Mouse (Mus musculus): ENCODE measurements around the gene Tshz2. TPM values are rescaled to one million over a fixed set of nuclear protein-coding genes. Genes with fewer than 3 reads are reported as not detected.

The Tshz2 gene
- polyA plus RNA-seq, 2 experiments: 0.43 to 1.5 TPM

DNA sequence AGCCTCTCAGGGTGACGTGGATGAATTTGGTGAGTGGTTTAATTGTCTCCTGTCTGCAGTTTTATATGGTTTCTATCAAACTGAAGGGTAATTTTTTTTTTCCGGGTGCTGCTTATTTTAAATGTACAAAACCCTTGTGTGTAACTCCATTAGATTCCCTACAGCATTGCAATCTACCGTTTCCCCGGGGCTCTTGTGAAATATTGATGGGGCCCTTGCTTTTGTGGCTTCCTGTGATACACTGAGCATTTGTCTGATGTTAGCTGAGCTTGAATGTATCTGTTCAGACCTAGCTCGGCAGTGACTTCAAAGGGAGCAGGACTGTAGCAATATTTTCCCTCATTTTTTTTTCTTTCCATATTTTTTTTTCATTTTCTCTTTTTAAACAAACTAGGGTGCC lies 228.1 kb downstream of the Tshz2 start:
- Histone ChIP-seq H3K9me3 (ENCODE audit: control insufficient read depth, low read length) (peaks cover 4% of the 10 kb centered on the region; the same call in 1 of the 2 replicates), H3K4me3 (ENCODE audit: insufficient read depth in 1 of 2, low read depth in 2 of 2, low read length in 2 of 2) (no peak overlapping the region), H3K4me2 (ENCODE audit: low read depth) (no peak overlapping the region), H3K27me3 (ENCODE audit: control insufficient read depth, insufficient read depth, low read length) (no peaks in the 10 kb centered on the region), H3K4me1 (replicated peaks; ENCODE audit: control insufficient read depth in 2 of 2, insufficient read depth in 2 of 2, low read length in 1 of 2) (no peaks in the 10 kb centered on the region), H3K9ac (replicated peaks) (no peak overlapping the region), H3K36me3 (replicated peaks; ENCODE audit: control insufficient read depth, insufficient read depth, low read depth) (no peaks in the 10 kb centered on the region), H3K27ac (no peak overlapping the region)
- DNase-seq (ENCODE audit: low read depth in 3 of 3, low spot score in 3 of 3) (no peak), ATAC-seq (ENCODE audit: insufficient read depth) (no peak)
- no peak for TF ChIP-seq EP300 (IDR thresholded peaks at IDR 0.05; ENCODE audit: low read depth)
- no peak for TF ChIP-seq CTCF (IDR thresholded peaks at IDR 0.05; ENCODE audit: low read depth)
- WGBS (ENCODE audit: insufficient replicate concordance): 49% methylated on average over 5 of the region's 5 CpGs

DNA sequence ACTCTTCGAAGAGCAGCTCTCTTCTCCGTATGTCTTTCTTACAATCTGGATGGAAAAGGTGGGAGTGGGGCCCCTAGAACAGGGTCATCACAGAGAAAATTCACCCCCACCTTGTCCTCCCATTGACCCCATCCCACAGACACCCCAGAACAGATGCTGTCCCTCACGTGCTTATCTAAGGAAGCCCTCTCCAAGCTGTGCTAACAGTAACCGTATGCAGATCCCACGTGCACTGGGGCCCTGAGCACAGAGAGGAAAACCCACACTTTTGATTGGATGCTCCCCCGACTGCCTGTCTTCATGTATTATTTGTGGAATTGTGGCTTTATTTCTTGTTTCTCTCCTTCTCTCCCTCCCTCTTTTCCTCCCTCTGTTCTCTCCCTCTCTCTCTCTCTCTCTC lies 229.9 kb downstream of the Tshz2 start:
- ATAC-seq (ENCODE audit: insufficient read depth) (no peak), DNase-seq (ENCODE audit: low read depth in 3 of 3, low spot score in 3 of 3) (no peak)
- H3K4me3 ChIP-seq (ENCODE audit: insufficient read depth in 1 of 2, low read depth in 2 of 2, low read length in 2 of 2): no peak overlapping the region
- H3K9me3 ChIP-seq (ENCODE audit: control insufficient read depth, low read length): no peaks in the 10 kb centered on the region
- WGBS (ENCODE audit: insufficient replicate concordance): 42% methylated on average over 6 of the region's 6 CpGs
- no peak overlapping the region for H3K27ac ChIP-seq
- no peak overlapping the region for H3K9ac ChIP-seq (replicated peaks)
- TF ChIP-seq CTCF (IDR thresholded peaks at IDR 0.05; ENCODE audit: low read depth) (no peak), EP300 (IDR thresholded peaks at IDR 0.05; ENCODE audit: low read depth) (no peak)
- no peaks in the 10 kb centered on the region for H3K36me3 ChIP-seq (replicated peaks; ENCODE audit: control insufficient read depth, insufficient read depth, low read depth)
- no peaks in the 10 kb centered on the region for H3K4me1 ChIP-seq (replicated peaks; ENCODE audit: control insufficient read depth in 2 of 2, insufficient read depth in 2 of 2, low read length in 1 of 2)
- H3K4me2 ChIP-seq (ENCODE audit: low read depth): no peak overlapping the region
- no peaks in the 10 kb centered on the region for H3K27me3 ChIP-seq (ENCODE audit: control insufficient read depth, insufficient read depth, low read length)

DNA sequence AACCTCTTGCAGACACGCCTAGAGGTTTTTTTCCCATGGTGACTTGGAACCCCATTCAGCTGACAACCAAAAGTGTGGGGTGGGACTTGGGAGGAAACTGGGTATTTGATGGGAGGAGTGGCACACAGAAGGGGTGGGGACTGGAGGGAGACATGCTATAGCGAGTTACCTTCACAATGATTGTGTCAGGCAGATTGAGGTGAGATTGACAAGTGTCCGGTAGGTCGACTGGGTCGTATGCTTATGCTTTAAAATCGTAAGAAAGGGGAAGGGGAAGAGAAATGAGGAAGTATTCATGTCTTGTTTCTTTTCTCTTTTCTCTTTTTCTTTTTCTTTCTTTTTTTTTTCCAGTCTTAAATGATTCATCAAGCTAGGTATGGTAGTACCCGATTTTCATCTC lies 236.7 kb downstream of the Tshz2 start:
- Histone ChIP-seq H3K9me3 (ENCODE audit: control insufficient read depth, low read length) (no peaks in the 10 kb centered on the region), H3K27me3 (ENCODE audit: control insufficient read depth, insufficient read depth, low read length) (no peaks in the 10 kb centered on the region), H3K9ac (replicated peaks) (no peak overlapping the region), H3K4me1 (replicated peaks; ENCODE audit: control insufficient read depth in 2 of 2, insufficient read depth in 2 of 2, low read length in 1 of 2) (no peaks in the 10 kb centered on the region), H3K4me3 (ENCODE audit: insufficient read depth in 1 of 2, low read depth in 2 of 2, low read length in 2 of 2) (no peak overlapping the region), H3K36me3 (replicated peaks; ENCODE audit: control insufficient read depth, insufficient read depth, low read depth) (no peaks in the 10 kb centered on the region), H3K4me2 (ENCODE audit: low read depth) (no peak overlapping the region), H3K27ac (no peak overlapping the region)
- WGBS (ENCODE audit: insufficient replicate concordance): 24% methylated on average over 7 of the region's 7 CpGs
- TF ChIP-seq CTCF (IDR thresholded peaks at IDR 0.05; ENCODE audit: low read depth) (no peak), EP300 (IDR thresholded peaks at IDR 0.05; ENCODE audit: low read depth) (no peak)
- DNase-seq (ENCODE audit: low read depth in 3 of 3, low spot score in 3 of 3): no peak
- ATAC-seq (ENCODE audit: insufficient read depth): no peak

GRCm38 (mm10) chr2:169870503-169870902 lies 237.7 kb downstream of the Tshz2 start:
- ATAC-seq (ENCODE audit: insufficient read depth): no peak
- TF ChIP-seq EP300 (IDR thresholded peaks at IDR 0.05; ENCODE audit: low read depth): no peak
- no peak for TF ChIP-seq CTCF (IDR thresholded peaks at IDR 0.05; ENCODE audit: low read depth)
- no peak overlapping the region for H3K27ac ChIP-seq

DNA sequence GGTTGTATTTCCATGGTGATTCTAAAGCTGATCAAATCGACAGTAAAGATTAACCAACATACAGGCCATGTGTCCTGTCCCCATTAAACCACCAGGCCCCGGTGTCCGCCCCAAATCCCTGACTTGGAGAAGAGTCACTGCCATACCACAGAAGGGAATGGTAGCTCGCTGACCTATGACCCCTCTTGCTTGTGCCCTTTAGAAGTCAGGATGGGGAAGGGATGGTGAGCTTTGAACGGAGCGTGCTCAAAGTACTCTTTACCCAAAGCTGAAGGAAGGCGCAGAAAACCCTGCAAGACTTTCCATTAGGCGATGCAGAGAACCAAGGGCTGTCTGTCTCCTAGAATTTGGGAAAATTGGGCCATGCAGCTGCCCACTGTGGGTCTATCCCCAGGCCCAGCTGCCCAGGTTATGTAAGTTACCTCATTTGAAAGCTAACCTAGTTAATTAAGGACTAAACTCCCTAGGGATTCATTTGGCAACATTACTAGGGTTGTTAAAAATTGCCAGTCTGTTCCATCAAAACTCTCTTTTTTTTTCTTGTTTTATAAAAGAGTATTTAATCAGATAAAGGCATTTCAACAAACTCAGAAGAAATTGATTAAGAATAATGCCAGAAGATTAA lies 238.7 kb downstream of the Tshz2 start:
- ATAC-seq (ENCODE audit: insufficient read depth) (no peak), DNase-seq (ENCODE audit: low read depth in 3 of 3, low spot score in 3 of 3) (no peak)
- Histone ChIP-seq H3K4me2 (ENCODE audit: low read depth) (no peak overlapping the region), H3K27me3 (ENCODE audit: control insufficient read depth, insufficient read depth, low read length) (no peaks in the 10 kb centered on the region), H3K36me3 (replicated peaks; ENCODE audit: control insufficient read depth, insufficient read depth, low read depth) (no peaks in the 10 kb centered on the region), H3K27ac (no peak overlapping the region), H3K9ac (replicated peaks) (no peak overlapping the region), H3K9me3 (ENCODE audit: control insufficient read depth, low read length) (no peaks in the 10 kb centered on the region), H3K4me3 (ENCODE audit: insufficient read depth in 1 of 2, low read depth in 2 of 2, low read length in 2 of 2) (no peak overlapping the region), H3K4me1 (replicated peaks; ENCODE audit: control insufficient read depth in 2 of 2, insufficient read depth in 2 of 2, low read length in 1 of 2) (no peaks in the 10 kb centered on the region)
- 72% methylated on average over 8 of the region's 8 CpGs for WGBS (ENCODE audit: insufficient replicate concordance)
- TF ChIP-seq EP300 (IDR thresholded peaks at IDR 0.05; ENCODE audit: low read depth) (no peak), CTCF (IDR thresholded peaks at IDR 0.05; ENCODE audit: low read depth) (no peak)

More at GRCm38 (mm10) chr2:169870503-169870902, 237.7 kb downstream of the Tshz2 start:
- no peaks in the 10 kb centered on the region for H3K36me3 ChIP-seq (replicated peaks; ENCODE audit: control insufficient read depth, insufficient read depth, low read depth)
- no peak overlapping the region for H3K4me2 ChIP-seq (ENCODE audit: low read depth)
- no peak overlapping the region for H3K4me3 ChIP-seq (ENCODE audit: insufficient read depth in 1 of 2, low read depth in 2 of 2, low read length in 2 of 2)
- no peaks in the 10 kb centered on the region for H3K9me3 ChIP-seq (ENCODE audit: control insufficient read depth, low read length)
- no peak overlapping the region for H3K9ac ChIP-seq (replicated peaks)
- H3K27me3 ChIP-seq (ENCODE audit: control insufficient read depth, insufficient read depth, low read length): no peaks in the 10 kb centered on the region
- 16% methylated on average over 5 of the region's 5 CpGs for WGBS (ENCODE audit: insufficient replicate concordance)
- no peaks in the 10 kb centered on the region for H3K4me1 ChIP-seq (replicated peaks; ENCODE audit: control insufficient read depth in 2 of 2, insufficient read depth in 2 of 2, low read length in 1 of 2)
- no peak for DNase-seq (ENCODE audit: low read depth in 3 of 3, low spot score in 3 of 3)

Data from liver, embryonic 14.5 days (tissue).